Mouse (Mus musculus) heart, adult 2 months (tissue): ENCODE measurements around the gene Cntrob.

Experiments
- CTCF ChIP-seq: fragments of 200-600 bp; IDR thresholded peaks from 2 replicates; pipeline ENCODE4 v1.8.1; 2022; ENCODE audit warnings: antibody characterized with exemption, mild to moderate bottlenecking, moderate library complexity
- POLR2A ChIP-seq: fragments of 200-500 bp; IDR thresholded peaks from 2 replicates; pipeline ENCODE4 v1.6.1; 2011; ENCODE audit warnings: mild to moderate bottlenecking, low read depth, low read length, control low read depth; ENCODE audit not compliant: insufficient read depth

DNA sequence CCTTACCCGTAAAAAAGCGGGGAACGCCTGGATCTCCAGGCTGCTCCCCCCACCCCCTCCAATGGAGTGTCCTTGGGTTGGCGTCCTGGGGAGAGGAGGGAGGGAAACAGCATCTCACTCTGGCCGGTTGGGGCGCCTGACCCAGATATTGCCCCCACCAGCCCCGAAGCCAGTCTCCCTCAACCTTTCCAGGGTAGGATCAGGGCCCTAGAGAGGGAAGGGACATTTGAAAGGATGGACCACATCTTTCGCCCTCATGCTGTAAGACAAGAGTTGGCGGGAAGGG is 3.5 kb upstream of the Cntrob start:
- TF ChIP-seq CTCF, result no peak
- no peak for TF ChIP-seq POLR2A
